Mouse (Mus musculus) liver, embryonic 12.5 days (tissue): ENCODE data around the gene Cd164l2. TPM values are rescaled to one million over a fixed set of nuclear protein-coding genes. Genes with fewer than 3 reads are reported as not detected.

Source experiments
- ATAC-seq: fragments of 200-750 bp; cut with Nextera tagmentation; 2 replicates; pipeline ENCODE4 v1.8.0; 2017; ENCODE audit warnings: moderate number of reproducible peaks, mild to moderate bottlenecking, moderate library complexity
- H3K27ac ChIP-seq: fragments of 300-500 bp; sonication (generic); 2 replicates; pipeline ENCODE4 v1.5.1; 2016; ENCODE audit warnings: mild to moderate bottlenecking
- H3K27me3 ChIP-seq: fragments of 300-500 bp; sonication (generic); replicated peaks from 2 replicates; pipeline ENCODE4 v1.6.1; 2016; ENCODE audit warnings: mild to moderate bottlenecking, moderate library complexity
- H3K36me3 ChIP-seq: fragments of 300-500 bp; sonication (generic); 2 replicates; pipeline ENCODE4 v1.6.1; 2016; ENCODE audit warnings: mild to moderate bottlenecking, moderate library complexity
- H3K4me1 ChIP-seq: fragments of 300-500 bp; sonication (generic); 2 replicates; pipeline ENCODE4 v1.6.1; 2016
- H3K4me2 ChIP-seq: fragments of 300-500 bp; sonication (generic); 2 replicates; pipeline ENCODE4 v1.6.1; 2016; ENCODE audit warnings: mild to moderate bottlenecking, moderate library complexity
- H3K4me3 ChIP-seq: fragments of 300-500 bp; sonication (generic); 2 replicates; pipeline ENCODE4 v1.5.1; 2016; ENCODE audit warnings: mild to moderate bottlenecking, moderate library complexity
- H3K9ac ChIP-seq: fragments of 300-500 bp; sonication (generic); 2 replicates; pipeline ENCODE4 v1.6.1; 2016; ENCODE audit warnings: mild to moderate bottlenecking, moderate library complexity
- H3K9me3 ChIP-seq: fragments of 300-500 bp; sonication (generic); replicated peaks from 2 replicates; pipeline ENCODE4 v1.6.1; 2016; ENCODE audit warnings: mild to moderate bottlenecking, moderate library complexity
- WGBS: fragments of 180-500 bp; shearing (Covaris S2); methylation state at CpG from one replicate; pipeline ENCODE4 v1.1.7; 2016; ENCODE audit not compliant: insufficient replicate concordance; 5-methylcytosine and 5-hydroxymethylcytosine counted together
- polyA plus RNA-seq: library from polyadenylated mRNA; unstranded; fragments of >200 nt; fragmentation: Nextera tagmentation; extraction: Ambion mirVana; gene quantifications from 2 replicates; pipeline ENCODE4 v1.2.1, GENCODE M21; 2016

Gene Cd164l2
- polyA plus RNA-seq, 1 experiment from 2014 or later = 0.12 TPM

- Histone ChIP-seq H3K36me3 (peaks cover 67% of the 10 kb centered on the region), H3K9ac (peak overlapping the region; percentile 44; the same call in 1 of the 2 replicates), H3K9me3 (no peaks in the 10 kb centered on the region), H3K4me3 (no peak overlapping the region), H3K4me1 (peaks cover 60% of the 10 kb centered on the region), H3K4me2 (peak overlapping the region; percentile 53), H3K27me3 (no peaks in the 10 kb centered on the region), H3K27ac (peak overlapping the region; percentile 81)
- WGBS = 21% methylated on average over 5 of the region's 5 CpGs
- peak; percentile 83; the same call in 1 of the 2 replicates for ATAC-seq
Observed at GRCm38 (mm10) chr4:133178305-133178704, 33.6 kb upstream of the Cd164l2 start.

- WGBS = 87% methylated on average over 7 of the region's 7 CpGs
- Histone ChIP-seq H3K9me3 (no peaks in the 10 kb centered on the region), H3K4me3 (no peak overlapping the region), H3K4me1 (peaks cover 59% of the 10 kb centered on the region), H3K27ac (peak overlapping the region; percentile 81; the same call in 1 of the 2 replicates), H3K9ac (peak overlapping the region; percentile 44; the same call in 1 of the 2 replicates), H3K27me3 (no peaks in the 10 kb centered on the region), H3K4me2 (no peak overlapping the region), H3K36me3 (peaks cover 67% of the 10 kb centered on the region)
- no peak for ATAC-seq
Observed at GRCm38 (mm10) chr4:133179258-133179657, 32.7 kb upstream of the Cd164l2 start.

GRCm38 (mm10) chr4:133182439-133183033, 29.4 kb upstream of the Cd164l2 start:
- no peaks in the 10 kb centered on the region for H3K27me3 ChIP-seq
- H3K27ac ChIP-seq = no peak overlapping the region
- H3K9ac ChIP-seq = no peak overlapping the region
- ATAC-seq = no peak
- H3K9me3 ChIP-seq = no peaks in the 10 kb centered on the region
- no peak overlapping the region for H3K4me2 ChIP-seq
- H3K4me1 ChIP-seq = peaks cover 29% of the 10 kb centered on the region
- 83% methylated on average over 8 of the region's 8 CpGs for WGBS
- H3K36me3 ChIP-seq = peaks cover 82% of the 10 kb centered on the region
- no peak overlapping the region for H3K4me3 ChIP-seq

- WGBS = 80% methylated on average over 14 of the region's 14 CpGs
- no peak overlapping the region for H3K4me3 ChIP-seq
Observed at GRCm38 (mm10) chr4:133184031-133184897, 27.7 kb upstream of the Cd164l2 start.

GRCm38 (mm10) chr4:133184898-133185665, 26.8 kb upstream of the Cd164l2 start:
- ATAC-seq = no peak
- 74% methylated on average over 15 of the region's 15 CpGs for WGBS
- Histone ChIP-seq H3K9ac (no peak overlapping the region), H3K4me2 (no peak overlapping the region), H3K4me1 (peaks cover 10% of the 10 kb centered on the region; the same call in 1 of the 2 replicates), H3K27ac (peak overlapping the region; percentile 23; the same call in 1 of the 2 replicates), H3K9me3 (no peaks in the 10 kb centered on the region), H3K36me3 (peaks cover 85% of the 10 kb centered on the region), H3K4me3 (no peak overlapping the region), H3K27me3 (no peaks in the 10 kb centered on the region)

More at GRCm38 (mm10) chr4:133184031-133184897, 27.7 kb upstream of the Cd164l2 start:
- peak overlapping the region; percentile 23; the same call in 1 of the 2 replicates for H3K27ac ChIP-seq
- H3K4me2 ChIP-seq = no peak overlapping the region
- ATAC-seq = no peak
- H3K4me1 ChIP-seq = peaks cover 12% of the 10 kb centered on the region; the same call in 1 of the 2 replicates
- peaks cover 84% of the 10 kb centered on the region for H3K36me3 ChIP-seq
- H3K27me3 ChIP-seq = no peaks in the 10 kb centered on the region
- no peak overlapping the region for H3K9ac ChIP-seq
- H3K9me3 ChIP-seq = no peaks in the 10 kb centered on the region

- Histone ChIP-seq H3K36me3 (peaks cover 86% of the 10 kb centered on the region), H3K9ac (no peak overlapping the region)
- WGBS = 87% methylated on average over 8 of the region's 8 CpGs
Observed at GRCm38 (mm10) chr4:133185893-133186292, 26.0 kb upstream of the Cd164l2 start.

GRCm38 (mm10) chr4:133186856-133187255, 25.1 kb upstream of the Cd164l2 start:
- 81% methylated on average over 5 of the region's 5 CpGs for WGBS
- no peak overlapping the region for H3K27ac ChIP-seq
- H3K4me1 ChIP-seq = peaks cover 10% of the 10 kb centered on the region; the same call in 1 of the 2 replicates
- no peaks in the 10 kb centered on the region for H3K27me3 ChIP-seq
- H3K36me3 ChIP-seq = peaks cover 86% of the 10 kb centered on the region
- no peak for ATAC-seq
- H3K4me2 ChIP-seq = no peak overlapping the region
- H3K4me3 ChIP-seq = no peak overlapping the region
- no peaks in the 10 kb centered on the region for H3K9me3 ChIP-seq
- H3K9ac ChIP-seq = no peak overlapping the region

More at GRCm38 (mm10) chr4:133185893-133186292, 26.0 kb upstream of the Cd164l2 start:
- H3K4me2 ChIP-seq = no peak overlapping the region
- no peak overlapping the region for H3K4me3 ChIP-seq
- H3K27ac ChIP-seq = no peak overlapping the region
- no peak for ATAC-seq
- peaks cover 10% of the 10 kb centered on the region; the same call in 1 of the 2 replicates for H3K4me1 ChIP-seq
- H3K9me3 ChIP-seq = no peaks in the 10 kb centered on the region
- H3K27me3 ChIP-seq = no peaks in the 10 kb centered on the region

- Histone ChIP-seq H3K4me3 (no peak overlapping the region), H3K4me2 (no peak overlapping the region), H3K27ac (no peak overlapping the region), H3K9me3 (no peaks in the 10 kb centered on the region), H3K9ac (no peak overlapping the region), H3K4me1 (0 out of 2 replicates have a peak, but pooled peaks cover under 1% of the 10 kb centered on the region), H3K27me3 (no peaks in the 10 kb centered on the region), H3K36me3 (peaks cover 98% of the 10 kb centered on the region)
- 75% methylated on average over 10 of the region's 10 CpGs for WGBS
- ATAC-seq = no peak
Observed at GRCm38 (mm10) chr4:133189396-133189795, 22.5 kb upstream of the Cd164l2 start.

GRCm38 (mm10) chr4:133194482-133194881, 17.4 kb upstream of the Cd164l2 start:
- no peak overlapping the region for H3K9ac ChIP-seq
- H3K4me3 ChIP-seq = no peak overlapping the region
- H3K9me3 ChIP-seq = no peaks in the 10 kb centered on the region
- 92% methylated on average over 9 of the region's 11 CpGs for WGBS
- peaks cover 20% of the 10 kb centered on the region for H3K4me1 ChIP-seq
- peaks cover 83% of the 10 kb centered on the region for H3K36me3 ChIP-seq
- no peaks in the 10 kb centered on the region for H3K27me3 ChIP-seq
- no peak for ATAC-seq
- no peak overlapping the region for H3K27ac ChIP-seq
- no peak overlapping the region for H3K4me2 ChIP-seq

GRCm38 (mm10) chr4:133195014-133195413, 16.9 kb upstream of the Cd164l2 start:
- no peak for ATAC-seq
- Histone ChIP-seq H3K4me1 (peaks cover 23% of the 10 kb centered on the region), H3K9ac (no peak overlapping the region), H3K4me2 (no peak overlapping the region), H3K27ac (no peak overlapping the region), H3K4me3 (no peak overlapping the region), H3K36me3 (peaks cover 78% of the 10 kb centered on the region), H3K9me3 (no peaks in the 10 kb centered on the region), H3K27me3 (no peaks in the 10 kb centered on the region)
- WGBS = 64% methylated on average over 4 of the region's 4 CpGs

GRCm38 (mm10) chr4:133196136-133196535, 15.8 kb upstream of the Cd164l2 start:
- no peak overlapping the region for H3K4me3 ChIP-seq
- no peak for ATAC-seq
- H3K4me1 ChIP-seq = peaks cover 34% of the 10 kb centered on the region
- WGBS = 62% methylated on average over 2 of the region's 2 CpGs
- peaks cover 67% of the 10 kb centered on the region for H3K36me3 ChIP-seq
- no peaks in the 10 kb centered on the region for H3K9me3 ChIP-seq
- H3K4me2 ChIP-seq = no peak overlapping the region
- H3K27me3 ChIP-seq = no peaks in the 10 kb centered on the region
- no peak overlapping the region for H3K9ac ChIP-seq
- no peak overlapping the region for H3K27ac ChIP-seq
